Mouse (Mus musculus) stomach, postnatal 0 days (tissue): ENCODE results near the gene Zdhhc25. TPM values are rescaled to one million over a fixed set of nuclear protein-coding genes. Genes with fewer than 3 reads are reported as not detected.

Source experiments
- ATAC-seq: fragments of 200-750 bp; cut with Nextera tagmentation; 2 replicates; pipeline ENCODE4 v1.8.0; 2017; ENCODE audit not compliant: low FRiP score, low TSS enrichment
- DNase-seq: peaks from one replicate; pipeline ENCODE4 v3.0.0-alpha.2; 2016; ENCODE audit warnings: low spot score
- H3K27ac ChIP-seq: fragments of 300-500 bp; sonication (generic); replicated peaks from 2 replicates; pipeline ENCODE4 v1.5.1; 2014; ENCODE audit warnings: mild to moderate bottlenecking, control low read depth
- H3K27me3 ChIP-seq: fragments of 300-500 bp; sonication (generic); 2 replicates; pipeline ENCODE4 v1.6.1; 2014; ENCODE audit warnings: low read length; ENCODE audit not compliant: control insufficient read depth, insufficient read depth
- H3K36me3 ChIP-seq: fragments of 300-500 bp; sonication (generic); 2 replicates; pipeline ENCODE4 v1.6.1; 2014; ENCODE audit warnings: low read length, mixed read lengths; ENCODE audit not compliant: control insufficient read depth, insufficient read depth
- H3K4me1 ChIP-seq: fragments of 300-500 bp; sonication (generic); replicated peaks from 2 replicates; pipeline ENCODE4 v1.6.1; 2014; ENCODE audit warnings: antibody characterized with exemption; ENCODE audit not compliant: control insufficient read depth, insufficient read depth
- H3K4me2 ChIP-seq: fragments of 300-500 bp; sonication (generic); replicated peaks from 2 replicates; pipeline ENCODE4 v1.6.1; 2014; ENCODE audit warnings: low read depth, mild to moderate bottlenecking, control low read depth, moderate library complexity
- H3K4me3 ChIP-seq: fragments of 300-500 bp; sonication (generic); 2 replicates; pipeline ENCODE4 v1.5.1; 2014; ENCODE audit warnings: low read depth, low read length, control low read depth
- H3K9ac ChIP-seq: fragments of 300-500 bp; sonication (generic); 2 replicates; pipeline ENCODE4 v1.6.1; 2014; ENCODE audit warnings: mild to moderate bottlenecking, low read length, control low read depth, mixed read lengths
- H3K9me3 ChIP-seq: fragments of 300-500 bp; sonication (generic); 2 replicates; pipeline ENCODE4 v1.6.1; 2016; ENCODE audit warnings: low read length; ENCODE audit not compliant: control insufficient read depth
- CTCF ChIP-seq: IDR thresholded peaks from 2 replicates; pipeline ENCODE4 v1.5.1; 2016; ENCODE audit warnings: antibody characterized with exemption, low read depth, mild to moderate bottlenecking, moderate library complexity
- EP300 ChIP-seq: optimal IDR thresholded peaks from 2 replicates; pipeline ENCODE3; 2016; ENCODE audit warnings: antibody characterized with exemption
- WGBS: fragments of 180-500 bp; shearing (Covaris S2); extraction: QIAGEN DNeasy Blood & Tissue Kit; methylation state at CpG from one replicate; pipeline ENCODE4 v1.1.7; 2014; 5-methylcytosine and 5-hydroxymethylcytosine counted together
- polyA plus RNA-seq: library from polyadenylated mRNA; unstranded; fragments of >200 nt; fragmentation: Nextera tagmentation; extraction: Ambion mirVana; gene quantifications from 2 replicates; pipeline ENCODE4 v1.2.1, GENCODE M21; 2015

Gene Zdhhc25
- polyA plus RNA-seq, 1 experiment from 2014 or later: not detected

DNA sequence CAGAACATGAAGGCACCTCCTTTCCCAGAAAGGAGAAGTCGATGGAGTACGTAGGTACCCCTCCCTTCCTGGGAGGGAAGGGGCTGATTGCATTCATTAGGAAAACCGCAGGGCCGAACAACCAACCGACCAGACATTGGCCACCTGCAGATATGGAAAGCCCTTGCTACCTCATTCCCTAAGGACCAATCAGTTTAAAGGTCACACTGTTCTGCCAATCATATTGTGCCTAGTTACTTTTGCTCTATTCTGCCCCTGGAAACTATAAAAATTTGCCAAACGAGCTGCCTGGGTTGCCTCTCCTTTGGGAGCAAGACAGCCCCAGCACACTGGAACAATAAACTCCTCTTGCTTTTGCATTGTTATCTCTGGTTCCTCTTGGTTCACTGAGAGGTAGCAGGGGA is 24.8 kb downstream of the Zdhhc25 start:
- Histone ChIP-seq H3K4me1 (no peaks in the 10 kb centered on the region), H3K27ac (no peak overlapping the region), H3K9ac (no peak overlapping the region), H3K27me3 (no peaks in the 10 kb centered on the region), H3K36me3 (no peaks in the 10 kb centered on the region), H3K9me3 (no peaks in the 10 kb centered on the region), H3K4me3 (no peak overlapping the region), H3K4me2 (no peak overlapping the region)
- no peak for ATAC-seq
- TF ChIP-seq EP300 (no peak), CTCF (no peak)
- DNase-seq: no peak
- 83% methylated on average over 6 of the region's 6 CpGs for WGBS

DNA sequence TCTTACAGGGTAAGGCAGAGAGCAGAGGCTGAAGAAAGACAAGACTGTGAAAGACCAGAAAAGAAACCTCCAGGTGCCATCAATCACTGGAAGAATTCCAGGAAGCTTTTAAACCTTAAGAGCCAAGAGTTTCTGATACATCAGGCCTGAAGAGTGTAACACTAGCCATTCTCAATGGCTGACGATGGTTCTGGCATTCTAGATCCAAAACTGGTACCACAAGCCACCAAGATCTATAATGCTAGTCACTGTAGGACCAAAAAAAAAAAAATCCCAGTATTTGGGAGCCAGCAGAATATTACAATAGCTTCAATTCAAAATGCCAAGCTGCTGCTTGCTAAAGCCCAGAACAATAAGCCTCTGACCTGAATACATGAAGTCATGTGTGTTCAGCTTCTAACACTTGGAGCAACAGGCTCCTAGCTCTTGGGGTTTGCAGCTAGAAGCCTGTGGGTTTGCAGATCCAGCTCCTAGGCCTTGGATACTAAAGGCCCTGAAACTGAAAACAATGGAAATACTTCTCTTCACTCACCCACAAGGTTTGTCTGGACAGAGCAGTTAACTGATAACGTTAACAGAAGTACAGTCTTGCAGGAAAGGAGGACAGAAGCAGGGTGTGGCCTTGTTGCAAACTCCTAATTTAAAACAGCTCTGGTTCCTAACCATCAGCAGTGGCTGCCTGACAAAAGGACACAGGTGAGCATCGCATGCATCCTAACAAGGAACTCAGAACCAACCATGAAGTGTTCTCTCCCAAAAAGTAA is 25.4 kb downstream of the Zdhhc25 start:
- Histone ChIP-seq H3K9ac (no peak overlapping the region), H3K4me3 (no peak overlapping the region), H3K36me3 (no peaks in the 10 kb centered on the region), H3K27me3 (no peaks in the 10 kb centered on the region), H3K27ac (no peak overlapping the region), H3K4me1 (no peaks in the 10 kb centered on the region), H3K4me2 (no peak overlapping the region), H3K9me3 (no peaks in the 10 kb centered on the region)
- DNase-seq (no peak), ATAC-seq (no peak)
- 61% methylated on average over 3 of the region's 3 CpGs for WGBS
- TF ChIP-seq EP300: no peak
- TF ChIP-seq CTCF: no peak

GRCm38 (mm10) chr15:88626886-88627488 is 26.9 kb downstream of the Zdhhc25 start:
- Histone ChIP-seq H3K9ac (no peak overlapping the region), H3K9me3 (no peaks in the 10 kb centered on the region), H3K36me3 (no peaks in the 10 kb centered on the region), H3K27ac (no peak overlapping the region), H3K27me3 (no peaks in the 10 kb centered on the region), H3K4me1 (no peaks in the 10 kb centered on the region), H3K4me2 (no peak overlapping the region), H3K4me3 (no peak overlapping the region)
- DNase-seq (no peak), ATAC-seq (no peak)
- TF ChIP-seq CTCF (no peak), EP300 (no peak)
- WGBS: 76% methylated on average over 5 of the region's 5 CpGs

DNA sequence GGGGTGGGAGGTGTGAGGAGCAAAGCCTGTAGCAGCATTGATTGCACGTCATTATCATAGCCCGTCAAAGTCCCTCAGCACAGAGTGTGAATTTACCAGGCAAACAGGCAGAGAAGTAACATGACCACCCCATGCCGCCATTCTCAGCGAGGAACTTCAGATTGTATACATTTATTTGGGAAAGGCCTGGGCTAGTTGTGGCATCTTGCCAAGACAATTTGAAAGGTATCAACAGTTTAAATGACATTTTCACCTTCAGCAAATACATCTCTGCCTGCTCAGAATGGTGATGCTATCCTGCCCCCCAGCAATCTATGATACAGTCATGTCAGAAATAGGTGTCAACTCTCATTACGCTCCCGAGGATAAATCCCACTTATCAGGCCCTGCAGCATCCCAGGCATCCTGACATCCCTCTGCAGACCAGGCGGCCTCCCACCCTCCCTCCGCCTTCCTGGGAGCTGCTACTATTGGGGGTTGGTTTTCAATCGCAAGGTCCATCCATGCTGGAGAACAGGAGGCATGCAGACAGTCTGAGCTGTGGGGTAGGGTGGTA is 28.8 kb downstream of the Zdhhc25 start:
- Histone ChIP-seq H3K9ac (no peak overlapping the region), H3K27ac (no peak overlapping the region), H3K4me2 (no peak overlapping the region), H3K36me3 (no peaks in the 10 kb centered on the region), H3K4me1 (no peaks in the 10 kb centered on the region), H3K27me3 (no peaks in the 10 kb centered on the region), H3K4me3 (no peak overlapping the region), H3K9me3 (no peaks in the 10 kb centered on the region)
- TF ChIP-seq EP300 (no peak), CTCF (no peak)
- ATAC-seq (no peak), DNase-seq (no peak)
- WGBS: 56% methylated on average over 9 of the region's 9 CpGs

- WGBS: 71% methylated on average over 5 of the region's 5 CpGs
- TF ChIP-seq CTCF: no peak; the same call in 1 of the 2 replicates
- no peak for TF ChIP-seq EP300
- no peak overlapping the region for H3K4me2 ChIP-seq
- H3K36me3 ChIP-seq: no peaks in the 10 kb centered on the region
- H3K27me3 ChIP-seq: no peaks in the 10 kb centered on the region
- no peaks in the 10 kb centered on the region for H3K4me1 ChIP-seq
- H3K9ac ChIP-seq: no peak overlapping the region
- no peak overlapping the region for H3K27ac ChIP-seq
- DNase-seq (no peak), ATAC-seq (no peak)
- no peaks in the 10 kb centered on the region for H3K9me3 ChIP-seq
- H3K4me3 ChIP-seq: no peak overlapping the region
These were observed 35.1 kb downstream of the Zdhhc25 start for GRCm38 (mm10) chr15:88635205-88635604.

DNA sequence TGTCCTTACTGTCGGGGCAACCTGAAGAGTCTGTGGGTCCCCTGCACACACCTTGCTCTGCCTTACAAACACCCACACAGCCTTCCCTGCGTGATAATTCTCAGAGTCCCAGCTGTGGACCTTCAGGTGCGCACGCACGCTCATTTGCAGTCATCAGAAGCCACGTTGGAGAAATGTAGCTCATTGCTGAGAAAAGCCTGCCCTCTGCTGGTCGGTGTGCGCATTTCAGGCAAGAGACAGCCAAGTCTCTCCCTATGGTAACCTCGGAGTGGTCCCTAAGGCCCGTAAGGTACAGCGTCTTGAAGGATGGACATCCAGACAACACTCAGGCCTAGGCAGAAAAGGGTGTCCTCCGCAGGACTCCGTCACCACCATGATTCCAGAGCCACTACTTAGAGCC is 50.9 kb downstream of the Zdhhc25 start:
- 22% methylated on average over 13 of the region's 13 CpGs for WGBS
- H3K27me3 ChIP-seq: no peaks in the 10 kb centered on the region
- H3K9ac ChIP-seq: no peak overlapping the region
- H3K4me2 ChIP-seq: no peak overlapping the region
- H3K36me3 ChIP-seq: no peaks in the 10 kb centered on the region
- H3K9me3 ChIP-seq: no peaks in the 10 kb centered on the region
- TF ChIP-seq CTCF: peak; percentile 87
- no peak for TF ChIP-seq EP300
- no peaks in the 10 kb centered on the region for H3K4me1 ChIP-seq
- peak; percentile 70 for DNase-seq
- H3K27ac ChIP-seq: no peak overlapping the region
- H3K4me3 ChIP-seq: no peak overlapping the region
- ATAC-seq: no peak

Other genes starting within 250 kb of the Zdhhc25 start
- gene Brd1, start 133.9 kb downstream of the Zdhhc25 start, polyA plus RNA-seq: 10.4 and 10.8 TPM in 2 replicates
- gene Zbed4, start 151.4 kb downstream of the Zdhhc25 start, polyA plus RNA-seq: 3.7 and 3.9 TPM in 2 replicates
- 8.2 and 9.3 TPM in 2 replicates for gene Alg12, start 219.0 kb downstream of the Zdhhc25 start, polyA plus RNA-seq
- 89.3 and 93.2 TPM in 2 replicates for gene Creld2, start 219.3 kb downstream of the Zdhhc25 start, polyA plus RNA-seq